Mouse (Mus musculus) G1E (cell line): ENCODE measurements around the gene Scube2.

Experiments
- CTCF ChIP-seq: IDR thresholded peaks from 2 replicates; pipeline ENCODE4 v1.5.1; 2012; ENCODE audit warnings: low read depth, low read length, inconsistent platforms, mixed read lengths
- POLR2AphosphoS5 ChIP-seq: IDR thresholded peaks from 2 replicates; pipeline ENCODE4 v1.6.1; 2012; ENCODE audit warnings: low read depth, low read length, inconsistent platforms; ENCODE audit not compliant: insufficient replicate concordance
- TAL1 ChIP-seq: conservative IDR thresholded peaks from 2 replicates; pipeline ENCODE4 v1.6.1; 2012; ENCODE audit warnings: low read depth, low read length, inconsistent platforms, mixed read lengths

DNA sequence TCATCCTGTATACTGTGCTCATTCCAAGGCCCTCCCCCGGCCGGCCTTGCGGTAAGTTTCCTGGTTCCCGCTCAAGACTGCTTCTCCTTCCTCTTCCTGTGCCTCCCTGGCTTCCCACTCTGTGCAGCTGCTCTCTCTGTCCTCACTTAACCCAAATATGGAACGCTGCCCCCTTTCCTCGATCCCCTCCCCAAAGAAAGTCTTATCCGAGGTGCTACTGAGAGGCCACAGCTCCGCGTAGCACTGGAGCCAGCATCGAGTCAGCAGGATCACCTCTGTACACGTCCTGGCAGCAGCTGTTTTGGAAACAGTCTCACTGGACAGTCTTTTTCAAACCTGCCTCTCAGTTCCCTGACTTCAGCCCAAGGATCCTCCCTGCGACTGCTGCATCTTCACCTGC lies 13.7 kb upstream of the Scube2 start:
- TF ChIP-seq CTCF = no peak
- no peak for TF ChIP-seq TAL1
- no peak for TF ChIP-seq POLR2AphosphoS5
